Mouse (Mus musculus): Measurements from ENCODE around the gene Leo1. TPM values are rescaled to one million over a fixed set of nuclear protein-coding genes. Genes with fewer than 3 reads are reported as not detected.

Leo1 gene
- polyA plus RNA-seq, 1 experiment from 2014 or later, result 51.1 TPM

DNA sequence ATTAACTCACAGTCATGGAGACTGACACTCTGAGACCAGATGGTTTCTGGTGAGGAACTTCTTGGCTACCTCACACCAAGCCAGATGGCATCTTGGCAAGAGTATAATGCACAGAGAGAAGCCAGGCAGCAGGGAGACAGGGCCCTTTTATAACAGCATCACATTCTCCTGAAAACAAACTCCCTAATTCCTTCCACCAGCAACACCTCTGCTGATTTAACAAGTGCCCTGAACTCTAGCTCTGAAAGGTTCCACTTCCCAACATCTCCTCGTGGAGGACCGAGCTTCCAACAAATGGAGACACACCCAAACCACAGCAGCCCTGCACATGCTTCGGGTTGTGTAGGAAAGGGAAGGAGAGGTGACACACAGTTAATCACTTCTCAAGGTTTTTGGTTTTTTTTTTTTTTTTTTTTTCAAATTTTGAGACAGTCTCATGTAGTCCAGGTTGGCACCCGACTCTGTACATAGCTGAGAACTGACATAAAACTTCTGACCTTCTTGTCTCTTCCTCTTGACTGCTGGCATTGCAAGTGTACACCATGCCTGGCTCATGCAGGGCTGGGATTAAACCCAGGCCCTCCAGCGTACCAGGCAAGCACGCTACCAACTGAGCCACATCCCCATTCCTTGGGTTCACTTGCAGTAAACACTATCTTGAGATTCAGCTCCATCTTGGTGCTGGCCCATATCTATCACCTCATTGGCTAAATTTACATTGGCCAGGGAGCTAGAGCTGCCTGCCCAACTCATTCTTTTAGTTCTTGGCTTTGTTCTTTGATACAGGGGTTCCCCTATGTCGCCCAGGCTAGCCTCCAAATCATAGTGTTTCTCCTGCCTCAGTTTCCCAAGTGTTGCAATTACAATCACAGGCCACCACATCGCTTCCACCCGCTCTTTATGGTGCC lies 13.7 kb upstream of the Leo1 start:
- no peak for ATAC-seq (ENCODE audit: insufficient number of reproducible peaks, insufficient read depth, low FRiP score, low TSS enrichment, low read depth)
- Histone ChIP-seq H3K4me2 (no peak overlapping the region), H3K36me3 (no peaks in the 10 kb centered on the region), H3K4me1 (peaks cover 10% of the 10 kb centered on the region), H3K27me3 (no peaks in the 10 kb centered on the region), H3K9ac (no peak overlapping the region), H3K27ac (no peak overlapping the region), H3K4me3 (no peak overlapping the region), H3K9me3 (no peaks in the 10 kb centered on the region)
- 82% methylated on average over 9 of the region's 9 CpGs for WGBS

DNA sequence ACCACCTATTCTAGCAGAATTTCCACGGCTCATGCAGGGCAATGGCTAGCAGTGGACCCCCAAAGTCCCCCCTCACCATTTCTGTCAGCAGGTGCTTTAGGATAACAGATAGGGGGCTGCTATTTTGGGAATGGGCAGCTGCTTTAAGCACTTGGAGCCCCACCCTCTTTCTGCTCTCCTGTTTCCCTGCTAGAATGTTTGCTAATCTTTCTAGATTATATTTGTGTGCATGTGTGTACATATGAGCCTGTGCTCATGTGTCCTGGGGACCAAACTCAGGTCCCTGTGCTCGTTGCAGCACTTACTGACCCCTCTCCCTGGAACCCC lies 13.1 kb upstream of the Leo1 start:
- 71% methylated on average over 2 of the region's 2 CpGs for WGBS
- Histone ChIP-seq H3K4me1 (peaks cover 10% of the 10 kb centered on the region), H3K36me3 (no peaks in the 10 kb centered on the region), H3K27me3 (no peaks in the 10 kb centered on the region), H3K27ac (no peak overlapping the region), H3K9ac (no peak overlapping the region), H3K9me3 (no peaks in the 10 kb centered on the region), H3K4me2 (no peak overlapping the region), H3K4me3 (no peak overlapping the region)
- no peak for ATAC-seq (ENCODE audit: insufficient number of reproducible peaks, insufficient read depth, low FRiP score, low TSS enrichment, low read depth)

DNA sequence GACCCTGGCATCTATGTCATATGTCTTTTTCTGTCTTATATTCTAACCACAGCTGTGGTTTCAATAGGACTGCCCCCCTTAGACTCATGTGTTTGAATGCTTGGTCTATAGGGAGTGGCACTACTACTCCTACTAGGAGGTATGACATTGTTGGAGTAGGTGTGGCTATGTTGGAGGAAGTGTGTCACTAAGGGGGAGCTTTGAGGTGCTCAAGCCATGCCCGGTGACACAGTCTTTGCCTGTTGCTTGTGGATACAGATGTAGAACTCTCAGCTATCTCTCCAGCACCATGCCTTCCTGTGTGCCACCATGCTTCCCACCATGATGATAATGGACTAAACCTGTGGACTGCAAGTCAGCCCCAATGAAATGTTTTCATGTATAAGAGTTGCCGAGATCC lies 12.3 kb upstream of the Leo1 start:
- H3K27ac ChIP-seq, result no peak overlapping the region
- H3K4me2 ChIP-seq, result no peak overlapping the region
- no peak for ATAC-seq (ENCODE audit: insufficient number of reproducible peaks, insufficient read depth, low FRiP score, low TSS enrichment, low read depth)
- WGBS, result 88% methylated on average over 2 of the region's 2 CpGs
- peaks cover 11% of the 10 kb centered on the region for H3K4me1 ChIP-seq
- H3K36me3 ChIP-seq, result no peaks in the 10 kb centered on the region
- no peaks in the 10 kb centered on the region for H3K9me3 ChIP-seq
- H3K27me3 ChIP-seq, result no peaks in the 10 kb centered on the region
- no peak overlapping the region for H3K9ac ChIP-seq
- H3K4me3 ChIP-seq, result no peak overlapping the region

DNA sequence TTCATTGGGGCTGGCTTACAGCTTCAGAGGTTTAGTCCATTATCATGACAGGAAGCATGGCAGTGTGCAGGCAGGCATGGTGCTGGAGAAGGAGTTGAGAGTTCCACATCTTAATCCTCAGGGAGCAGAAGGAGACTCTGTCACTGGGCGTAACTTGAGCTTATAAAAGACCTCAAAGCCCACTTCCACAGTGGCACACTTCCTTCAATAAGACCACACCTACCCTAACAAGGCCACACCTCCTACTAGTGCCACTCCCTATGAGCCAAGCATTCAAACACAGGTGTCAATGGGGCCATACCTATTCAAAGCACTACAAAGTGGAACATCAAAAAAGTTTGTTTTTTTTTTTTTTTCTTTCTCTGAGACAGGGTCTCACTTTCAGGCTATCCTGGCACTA lies 11.7 kb upstream of the Leo1 start:
- Histone ChIP-seq H3K4me3 (no peak overlapping the region), H3K4me2 (no peak overlapping the region), H3K36me3 (no peaks in the 10 kb centered on the region), H3K27ac (no peak overlapping the region), H3K27me3 (no peaks in the 10 kb centered on the region), H3K4me1 (peaks cover 16% of the 10 kb centered on the region), H3K9ac (no peak overlapping the region), H3K9me3 (no peaks in the 10 kb centered on the region)
- 86% methylated on average over 1 of the region's 1 CpGs for WGBS
- ATAC-seq (ENCODE audit: insufficient number of reproducible peaks, insufficient read depth, low FRiP score, low TSS enrichment, low read depth), result no peak

DNA sequence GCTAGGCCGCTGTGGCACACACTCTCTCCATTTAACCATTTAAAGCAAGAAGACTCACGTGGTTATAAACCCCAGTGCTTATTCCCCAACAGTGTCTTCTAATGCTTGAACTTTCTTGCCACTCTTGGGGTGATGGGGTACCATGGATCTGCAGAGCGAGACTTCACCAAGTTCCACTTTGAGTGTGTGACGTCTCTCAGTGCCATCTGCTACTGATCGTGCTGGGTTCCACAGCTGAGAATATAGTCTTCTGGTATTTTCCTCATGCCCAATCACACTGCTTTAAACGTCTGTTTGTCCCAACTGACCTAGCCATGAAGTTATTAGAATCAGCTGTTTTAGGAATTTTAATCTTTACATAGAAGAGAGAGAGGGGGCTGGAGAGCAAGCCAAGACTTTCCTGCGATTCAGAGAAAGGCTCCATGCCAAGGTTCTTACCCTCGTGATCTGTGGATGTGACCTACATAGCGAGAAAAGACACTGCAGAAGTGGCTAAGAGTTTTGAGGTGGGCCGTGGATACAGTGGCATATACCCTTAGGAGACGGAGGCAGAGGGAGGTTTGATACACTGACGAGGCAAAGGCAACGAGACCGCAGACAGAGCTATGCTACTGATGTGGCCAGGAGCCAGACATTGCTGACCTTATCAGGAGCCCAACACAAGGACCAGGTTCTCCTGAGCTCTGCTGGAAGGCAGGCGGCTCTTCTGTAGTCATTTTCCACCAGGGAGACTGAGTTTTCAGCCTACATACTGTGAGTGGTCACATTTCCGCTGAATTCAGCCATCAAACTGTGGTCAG lies 10.3 kb upstream of the Leo1 start:
- no peak overlapping the region for H3K4me3 ChIP-seq

DNA sequence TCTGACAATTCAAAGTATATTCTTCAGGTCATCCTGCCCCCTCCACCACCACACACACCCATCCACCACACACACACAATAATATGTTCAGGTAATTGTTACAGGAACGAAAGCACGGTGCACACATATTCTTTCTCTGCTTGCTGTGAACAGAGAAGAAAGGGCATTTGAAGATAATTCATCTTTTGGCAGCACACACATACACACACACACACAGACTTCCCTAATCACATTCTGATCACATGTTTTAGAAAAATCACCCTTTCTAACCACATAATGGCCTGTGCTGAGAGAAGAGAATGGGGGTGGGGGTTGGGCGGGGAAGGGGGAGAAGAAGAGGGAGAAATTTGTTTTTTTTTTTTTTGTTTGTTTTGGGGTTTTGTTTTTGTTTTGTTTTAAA lies 8.6 kb upstream of the Leo1 start:
- H3K4me1 ChIP-seq, result peaks cover 21% of the 10 kb centered on the region
- WGBS, result 78% methylated on average over 3 of the region's 3 CpGs
- no peak for ATAC-seq (ENCODE audit: insufficient number of reproducible peaks, insufficient read depth, low FRiP score, low TSS enrichment, low read depth)

More for the DNA sequence above, 10.3 kb upstream of the Leo1 start:
- no peak for ATAC-seq (ENCODE audit: insufficient number of reproducible peaks, insufficient read depth, low FRiP score, low TSS enrichment, low read depth)
- H3K9ac ChIP-seq, result no peak overlapping the region
- no peak overlapping the region for H3K4me2 ChIP-seq
- WGBS, result 50% methylated on average over 16 of the region's 16 CpGs
- peaks cover 21% of the 10 kb centered on the region for H3K4me1 ChIP-seq
- H3K27me3 ChIP-seq, result no peaks in the 10 kb centered on the region
- peak overlapping the region; percentile 82 for H3K27ac ChIP-seq
- no peaks in the 10 kb centered on the region for H3K36me3 ChIP-seq
- no peaks in the 10 kb centered on the region for H3K9me3 ChIP-seq

DNA sequence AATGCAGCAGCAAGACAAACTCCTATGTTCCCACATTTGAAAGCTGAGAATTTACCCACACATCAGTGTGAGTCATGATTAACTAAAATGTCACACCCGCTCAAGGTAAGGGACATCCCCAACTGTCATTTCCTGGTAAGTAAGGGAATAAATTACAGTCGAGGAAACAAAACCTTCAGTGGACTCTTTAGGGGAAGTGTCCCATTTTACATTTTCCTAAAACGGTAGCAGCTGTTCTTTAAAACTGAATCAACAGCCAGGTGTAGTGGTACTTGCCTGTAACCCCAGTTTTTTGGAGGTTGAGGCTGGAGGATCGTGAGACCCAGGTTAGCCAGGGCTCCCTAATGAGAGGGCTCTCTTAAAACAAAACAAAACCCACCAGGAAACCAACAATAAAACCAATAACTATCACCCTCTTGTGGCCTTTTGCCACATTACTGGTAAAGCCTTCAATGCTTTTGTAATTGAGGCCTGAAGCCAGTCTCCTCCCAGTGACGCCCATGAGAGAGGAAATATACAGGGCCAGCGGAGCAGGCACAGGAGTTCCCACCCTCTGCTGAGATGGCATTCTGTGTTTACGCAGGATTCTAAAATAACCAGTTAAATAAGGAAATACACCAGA lies 7.0 kb upstream of the Leo1 start:
- Histone ChIP-seq H3K27ac (peak overlapping the region; percentile 33; the same call in 1 of the 2 replicates), H3K4me3 (no peak overlapping the region), H3K27me3 (no peaks in the 10 kb centered on the region), H3K4me1 (peaks cover 21% of the 10 kb centered on the region), H3K36me3 (no peaks in the 10 kb centered on the region), H3K4me2 (no peak overlapping the region), H3K9me3 (no peaks in the 10 kb centered on the region), H3K9ac (no peak overlapping the region)
- 45% methylated on average over 7 of the region's 7 CpGs for WGBS
- ATAC-seq (ENCODE audit: insufficient number of reproducible peaks, insufficient read depth, low FRiP score, low TSS enrichment, low read depth), result no peak

More for the DNA sequence above, 8.6 kb upstream of the Leo1 start:
- H3K27me3 ChIP-seq, result no peaks in the 10 kb centered on the region
- no peak overlapping the region for H3K9ac ChIP-seq
- no peaks in the 10 kb centered on the region for H3K9me3 ChIP-seq
- no peak overlapping the region for H3K27ac ChIP-seq
- H3K4me3 ChIP-seq, result no peak overlapping the region
- H3K4me2 ChIP-seq, result no peak overlapping the region
- H3K36me3 ChIP-seq, result no peaks in the 10 kb centered on the region

DNA sequence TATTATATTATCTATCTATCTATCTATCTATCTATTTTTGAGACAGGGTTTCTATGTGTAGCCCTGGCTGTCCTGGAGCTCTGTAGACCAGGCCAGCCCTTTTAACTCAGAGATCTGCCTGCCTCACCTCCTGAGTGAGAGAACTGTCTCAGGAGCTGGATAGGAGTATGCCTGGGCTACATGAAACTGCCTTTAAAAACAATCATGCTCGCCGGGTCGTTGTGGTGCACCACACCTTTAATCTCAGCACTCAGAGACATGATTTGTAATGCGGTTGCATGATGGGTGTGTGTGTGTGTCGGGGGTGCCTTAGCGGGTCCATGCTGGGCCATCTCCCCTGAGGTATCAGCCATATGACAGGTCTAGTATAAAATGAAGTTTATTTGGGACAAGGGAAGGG lies 6.5 kb upstream of the Leo1 start:
- no peaks in the 10 kb centered on the region for H3K9me3 ChIP-seq
- ATAC-seq (ENCODE audit: insufficient number of reproducible peaks, insufficient read depth, low FRiP score, low TSS enrichment, low read depth), result no peak

DNA sequence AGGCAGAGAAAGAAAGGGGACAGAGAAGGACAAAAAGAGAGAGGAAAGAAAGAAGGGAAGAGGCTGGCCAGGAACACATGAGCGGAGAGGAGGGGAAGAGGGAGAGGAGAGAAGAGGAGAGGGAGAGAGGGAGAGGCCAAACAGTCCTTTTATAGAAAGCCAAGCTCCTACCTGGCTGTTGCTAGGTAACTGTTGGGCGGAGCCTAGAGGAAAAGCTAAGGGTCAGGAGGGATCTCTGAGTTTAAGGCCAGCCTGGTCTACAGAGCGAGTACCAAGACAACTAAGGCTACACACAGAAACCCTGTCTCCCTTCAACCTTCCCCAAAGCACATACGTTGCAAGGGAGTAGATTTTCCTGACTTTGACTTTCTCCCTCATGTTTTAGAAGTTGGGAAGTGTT lies 6.0 kb upstream of the Leo1 start:
- ATAC-seq (ENCODE audit: insufficient number of reproducible peaks, insufficient read depth, low FRiP score, low TSS enrichment, low read depth), result no peak
- H3K4me1 ChIP-seq, result peaks cover 21% of the 10 kb centered on the region
- no peak overlapping the region for H3K4me3 ChIP-seq
- H3K27ac ChIP-seq, result no peak overlapping the region
- H3K27me3 ChIP-seq, result no peaks in the 10 kb centered on the region
- peak overlapping the region; percentile 31; the same call in 1 of the 2 replicates for H3K4me2 ChIP-seq
- H3K9ac ChIP-seq, result no peak overlapping the region
- no peaks in the 10 kb centered on the region for H3K9me3 ChIP-seq
- H3K36me3 ChIP-seq, result no peaks in the 10 kb centered on the region
- 85% methylated on average over 4 of the region's 4 CpGs for WGBS

More for the DNA sequence above, 6.5 kb upstream of the Leo1 start:
- H3K36me3 ChIP-seq, result no peaks in the 10 kb centered on the region
- H3K4me3 ChIP-seq, result no peak overlapping the region
- WGBS, result 72% methylated on average over 6 of the region's 6 CpGs
- H3K9ac ChIP-seq, result no peak overlapping the region
- H3K27ac ChIP-seq, result no peak overlapping the region
- H3K4me1 ChIP-seq, result peaks cover 21% of the 10 kb centered on the region
- no peaks in the 10 kb centered on the region for H3K27me3 ChIP-seq
- H3K4me2 ChIP-seq, result no peak overlapping the region

DNA sequence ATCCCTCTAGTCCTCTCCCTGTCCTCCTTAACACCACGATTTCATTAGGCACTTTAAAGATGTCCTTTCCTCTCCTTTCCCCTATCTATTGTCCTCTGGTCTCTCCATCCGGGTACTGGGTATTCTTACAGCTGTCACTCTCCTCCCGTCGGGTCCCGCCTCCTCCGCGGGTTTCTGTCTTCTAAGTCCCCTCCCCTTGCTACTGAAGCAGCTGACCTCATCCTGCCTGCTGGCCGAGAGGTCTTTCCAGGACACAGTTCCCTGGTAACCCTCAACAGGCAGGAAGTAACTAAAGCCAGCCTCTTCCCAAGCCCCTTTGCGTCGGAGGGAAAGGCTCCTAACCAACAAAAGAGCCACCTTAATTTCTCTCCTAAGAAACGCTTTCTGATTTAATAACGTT lies 5.4 kb upstream of the Leo1 start:
- Histone ChIP-seq H3K4me1 (peaks cover 17% of the 10 kb centered on the region), H3K36me3 (no peaks in the 10 kb centered on the region), H3K27me3 (no peaks in the 10 kb centered on the region), H3K4me2 (peak overlapping the region; percentile 31), H3K9me3 (no peaks in the 10 kb centered on the region), H3K4me3 (no peak overlapping the region), H3K27ac (no peak overlapping the region), H3K9ac (no peak overlapping the region)
- WGBS, result 5% methylated on average over 12 of the region's 12 CpGs
- ATAC-seq (ENCODE audit: insufficient number of reproducible peaks, insufficient read depth, low FRiP score, low TSS enrichment, low read depth), result no peak

DNA sequence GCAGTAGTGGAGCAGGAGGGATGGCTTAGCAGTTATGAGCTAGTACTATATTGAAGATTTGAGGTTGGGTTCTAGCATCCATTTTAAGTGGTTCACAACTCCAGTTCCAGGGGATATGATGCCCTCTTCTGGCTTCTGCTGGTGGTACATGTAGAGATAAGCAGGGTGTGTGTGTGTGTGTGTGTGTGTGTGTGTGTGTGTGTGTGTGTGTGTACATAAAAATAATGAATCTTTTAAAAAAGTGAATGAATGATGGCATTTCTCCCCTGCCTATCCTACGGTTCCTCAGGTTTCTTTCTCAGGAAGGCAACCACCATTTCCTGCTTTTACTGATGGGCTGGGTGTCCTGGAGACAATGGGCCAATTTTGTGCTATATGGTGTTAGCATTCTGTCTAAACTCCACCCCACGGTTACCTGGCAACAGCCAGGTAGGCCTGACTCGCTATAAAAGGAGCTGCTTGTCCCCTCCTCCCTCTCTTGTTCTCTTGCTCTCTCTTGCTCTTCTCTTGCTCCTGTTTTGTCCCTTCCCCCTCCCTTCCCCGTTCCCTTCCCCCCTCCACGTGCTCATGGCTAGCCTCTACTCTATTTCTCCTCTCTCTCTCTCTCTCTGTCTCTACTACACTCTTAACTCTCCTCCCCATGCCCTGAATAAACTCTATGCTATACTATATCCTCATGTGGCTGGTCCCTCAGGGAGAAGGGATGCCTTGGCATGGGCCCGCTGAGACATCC lies 3.5 kb upstream of the Leo1 start:
- peaks cover 21% of the 10 kb centered on the region for H3K4me1 ChIP-seq
- no peaks in the 10 kb centered on the region for H3K9me3 ChIP-seq
- no peak for ATAC-seq (ENCODE audit: insufficient number of reproducible peaks, insufficient read depth, low FRiP score, low TSS enrichment, low read depth)
- no peak overlapping the region for H3K4me3 ChIP-seq
- H3K4me2 ChIP-seq, result no peak overlapping the region
- no peak overlapping the region for H3K27ac ChIP-seq
- 28% methylated on average over 6 of the region's 6 CpGs for WGBS
- no peaks in the 10 kb centered on the region for H3K36me3 ChIP-seq
- H3K9ac ChIP-seq, result no peak overlapping the region
- no peaks in the 10 kb centered on the region for H3K27me3 ChIP-seq
